Mouse (Mus musculus): ENCODE data around the gene Scn8a. TPM values are rescaled to one million over a fixed set of nuclear protein-coding genes. Genes with fewer than 3 reads are reported as not detected.

Gene Scn8a
- polyA plus RNA-seq, 1 experiment from 2014 or later = 3.1 TPM

DNA sequence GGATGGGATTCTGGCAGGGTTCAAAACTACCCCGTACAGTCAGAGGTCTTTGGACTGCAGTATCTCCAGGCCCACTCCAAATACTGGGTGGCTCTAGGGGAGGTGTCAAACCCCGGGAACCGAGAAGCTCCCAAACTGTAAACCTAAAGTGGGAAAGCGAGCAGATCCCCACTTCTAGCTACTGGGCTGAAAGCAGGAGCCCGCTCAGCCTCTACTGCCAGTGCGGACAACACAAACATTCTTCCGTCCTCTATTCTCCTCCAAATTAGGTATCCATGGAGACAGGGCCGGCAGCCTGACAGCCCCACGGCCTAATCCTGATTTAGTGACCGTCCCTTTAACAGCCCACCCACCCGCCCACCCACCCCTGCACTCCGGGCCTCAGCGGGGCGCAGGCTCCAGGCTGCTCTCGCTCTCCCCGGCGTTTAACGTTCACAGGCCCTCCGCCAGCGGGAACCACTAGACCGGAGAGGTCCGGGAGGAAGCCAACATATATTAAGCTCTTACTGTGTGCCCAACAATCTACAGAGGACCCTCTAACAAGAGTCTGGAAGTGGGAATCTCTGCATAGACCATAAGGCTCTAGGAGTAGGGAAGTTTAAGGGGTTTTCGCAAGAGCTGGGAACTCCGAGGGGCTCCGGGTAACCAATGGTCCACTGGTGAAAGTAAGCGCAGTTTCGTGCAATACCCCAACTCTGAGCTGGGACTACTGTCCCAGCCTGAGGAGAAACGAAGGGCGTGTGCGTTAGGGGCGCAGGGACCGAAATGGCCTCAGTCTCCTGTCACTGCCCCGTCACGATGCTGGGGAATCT lies 207.5 kb downstream of the Scn8a start:
- Histone ChIP-seq H3K9ac (peak overlapping the region; percentile 71), H3K27ac (peak overlapping the region; percentile 74), H3K9me3 (no peaks in the 10 kb centered on the region), H3K4me2 (peak overlapping the region; percentile 88), H3K36me3 (no peaks in the 10 kb centered on the region), H3K4me3 (peak overlapping the region; percentile 79), H3K27me3 (no peaks in the 10 kb centered on the region), H3K4me1 (peaks cover 69% of the 10 kb centered on the region)
- WGBS = 2% methylated on average over 34 of the region's 34 CpGs
- ATAC-seq (ENCODE audit: insufficient number of reproducible peaks, low FRiP score, low TSS enrichment, low read depth) = no peak

DNA sequence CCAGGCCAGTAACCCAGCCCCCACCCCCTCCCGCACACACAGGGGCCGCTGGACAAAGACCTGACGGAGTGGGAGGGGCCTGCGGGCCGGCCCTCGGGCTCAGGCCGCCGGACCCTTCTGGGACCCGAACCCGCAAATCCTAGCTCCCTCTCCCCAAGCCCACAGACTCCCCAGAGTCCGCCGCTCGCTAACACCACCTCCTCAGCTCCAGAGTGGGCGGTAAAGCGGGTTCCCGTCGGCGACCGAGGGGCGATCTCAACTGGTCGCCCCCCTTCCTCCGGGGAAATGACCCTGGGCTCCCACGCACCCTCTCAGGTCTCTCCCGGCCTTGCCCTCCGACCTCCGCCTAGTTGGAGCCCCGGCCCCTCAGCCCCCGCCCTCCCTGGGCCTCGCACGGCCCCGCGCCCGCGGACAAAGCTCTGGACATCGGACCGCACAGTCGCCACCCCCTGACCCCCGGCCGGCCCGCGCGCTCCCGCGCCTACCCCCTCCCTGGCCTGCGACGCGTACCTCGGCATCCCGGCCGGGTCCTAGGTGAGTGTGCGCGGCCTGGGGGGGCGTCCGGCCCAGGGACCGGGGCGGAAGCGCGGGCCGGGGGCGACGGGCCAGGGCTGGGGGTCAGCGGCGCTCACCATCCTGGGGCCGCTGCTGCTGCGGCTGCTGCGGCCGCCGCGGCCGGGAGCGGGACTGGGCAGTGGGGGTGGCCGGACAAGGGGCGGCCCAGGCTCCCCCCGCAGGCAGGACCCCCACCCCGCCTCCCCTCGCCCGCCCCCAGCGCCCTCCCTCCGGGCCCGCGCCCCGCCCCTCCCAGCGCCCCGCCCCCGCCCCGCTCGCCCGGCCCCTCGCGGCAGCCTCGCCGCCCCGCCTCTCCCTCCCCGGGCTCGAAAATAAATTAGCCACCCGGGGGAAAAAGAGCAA lies 208.4 kb downstream of the Scn8a start, which contains the start of gene Fignl2:
Fignl2 (minus strand) TSS at position 755 of the 918 bp plus-strand sequence.
- Histone ChIP-seq H3K9ac (peak within 1 kb of the TSS; percentile 71), H3K4me3 (peak within 1 kb of the TSS; percentile 79), H3K4me1 (peaks cover 66% of the 10 kb centered on the region), H3K9me3 (no peaks in the 10 kb centered on the region), H3K27me3 (no peaks in the 10 kb centered on the region), H3K27ac (peak within 1 kb of the TSS; percentile 74), H3K4me2 (peak within 1 kb of the TSS; percentile 88), H3K36me3 (no peaks in the 10 kb centered on the region)
- ATAC-seq (ENCODE audit: insufficient number of reproducible peaks, low FRiP score, low TSS enrichment, low read depth) = 0 out of 2 replicates have a peak, but pooled peaks have one; percentile 13
- under 1% methylated on average over 64 of the region's 96 CpGs for WGBS

DNA sequence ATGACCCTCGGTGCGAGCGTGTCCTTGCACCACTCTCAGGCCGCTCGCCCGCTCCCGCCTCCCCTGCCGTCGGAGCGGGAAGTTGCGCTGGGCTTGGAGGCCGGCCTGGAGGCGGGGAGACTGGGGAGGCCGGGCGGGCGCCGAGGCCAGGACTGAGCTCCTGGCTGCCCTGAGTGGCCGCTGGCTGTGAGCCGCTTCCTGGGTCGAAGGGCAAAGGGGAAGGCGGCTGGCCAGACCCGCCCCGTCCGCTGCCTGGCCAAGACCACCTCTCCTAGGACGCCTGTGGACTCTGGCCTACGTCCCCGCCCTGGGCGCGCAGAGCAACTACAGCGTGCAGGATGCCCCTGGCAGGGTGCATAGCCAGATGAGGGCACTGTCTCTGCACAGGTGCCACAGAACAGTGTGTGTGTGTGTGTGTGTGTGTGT lies 209.1 kb downstream of the Scn8a start:
- no peaks in the 10 kb centered on the region for H3K36me3 ChIP-seq
- WGBS = 3% methylated on average over 23 of the region's 30 CpGs
- peak overlapping the region; percentile 74 for H3K27ac ChIP-seq
- peak overlapping the region; percentile 88 for H3K4me2 ChIP-seq
- peak; percentile 56; the same call in 1 of the 2 replicates for ATAC-seq (ENCODE audit: insufficient number of reproducible peaks, low FRiP score, low TSS enrichment, low read depth)
- no peaks in the 10 kb centered on the region for H3K27me3 ChIP-seq
- peaks cover 64% of the 10 kb centered on the region for H3K4me1 ChIP-seq
- H3K9ac ChIP-seq = peak overlapping the region; percentile 31
- peak overlapping the region; percentile 79 for H3K4me3 ChIP-seq
- no peaks in the 10 kb centered on the region for H3K9me3 ChIP-seq

DNA sequence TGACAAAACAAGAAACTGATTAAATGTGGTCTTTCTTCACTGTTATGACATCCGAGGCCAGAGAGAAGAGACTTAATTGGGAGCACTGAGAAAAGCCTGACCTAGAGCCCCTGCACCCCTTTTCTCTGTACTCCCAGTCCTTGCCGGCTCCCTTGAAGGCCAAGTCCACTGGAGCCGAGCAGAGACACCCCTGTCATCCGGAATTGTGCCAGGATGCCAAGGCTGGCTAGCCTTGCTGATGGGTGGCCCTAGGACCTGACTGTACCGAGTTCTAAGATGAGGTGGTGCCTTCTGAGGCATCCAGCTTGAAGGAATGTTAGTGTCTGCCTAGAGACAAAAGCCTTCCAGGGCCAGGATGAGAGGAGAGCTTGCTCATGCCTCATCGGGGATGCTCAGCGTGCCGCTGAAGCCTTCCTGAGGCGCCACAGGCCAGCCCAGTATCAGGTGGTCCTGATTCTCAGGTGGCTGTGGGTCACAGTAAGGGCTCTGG lies 210.4 kb downstream of the Scn8a start:
- H3K36me3 ChIP-seq = no peaks in the 10 kb centered on the region
- 78% methylated on average over 9 of the region's 9 CpGs for WGBS
- H3K4me3 ChIP-seq = no peak overlapping the region
- H3K27ac ChIP-seq = no peak overlapping the region
- no peak for ATAC-seq (ENCODE audit: insufficient number of reproducible peaks, low FRiP score, low TSS enrichment, low read depth)
- H3K4me1 ChIP-seq = peaks cover 64% of the 10 kb centered on the region
- H3K27me3 ChIP-seq = no peaks in the 10 kb centered on the region
- no peaks in the 10 kb centered on the region for H3K9me3 ChIP-seq
- H3K4me2 ChIP-seq = no peak overlapping the region
- H3K9ac ChIP-seq = no peak overlapping the region

DNA sequence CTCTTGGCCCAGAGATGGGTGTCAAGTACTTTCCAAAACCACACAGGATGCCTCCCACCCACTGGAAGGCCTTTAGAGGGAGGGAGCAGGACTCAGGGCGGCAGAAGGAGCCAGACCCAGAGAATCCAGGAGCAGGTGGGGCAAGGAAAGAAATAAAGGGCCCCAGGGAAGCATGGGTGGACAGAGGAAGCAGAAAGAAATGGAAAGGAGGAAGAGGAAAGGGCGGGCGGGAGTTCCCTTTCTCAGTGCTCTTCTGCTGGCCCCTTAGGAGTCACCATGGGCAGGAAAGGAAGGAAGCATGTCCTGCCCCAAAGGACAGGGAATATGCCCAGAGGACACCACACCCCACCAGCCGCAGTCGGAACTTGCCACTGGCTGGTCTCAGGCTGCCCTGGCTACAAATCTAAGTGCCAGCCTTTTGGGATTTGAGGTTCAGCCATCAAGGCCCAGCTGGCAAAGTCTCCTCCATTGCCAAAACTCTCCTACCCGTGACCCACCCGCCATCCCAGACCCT lies 211.4 kb downstream of the Scn8a start:
- H3K27me3 ChIP-seq = no peaks in the 10 kb centered on the region
- H3K27ac ChIP-seq = no peak overlapping the region
- H3K4me2 ChIP-seq = no peak overlapping the region
- peaks cover 54% of the 10 kb centered on the region for H3K4me1 ChIP-seq
- no peak for ATAC-seq (ENCODE audit: insufficient number of reproducible peaks, low FRiP score, low TSS enrichment, low read depth)
- no peaks in the 10 kb centered on the region for H3K36me3 ChIP-seq
- no peak overlapping the region for H3K4me3 ChIP-seq
- H3K9ac ChIP-seq = no peak overlapping the region
- 62% methylated on average over 7 of the region's 7 CpGs for WGBS
- H3K9me3 ChIP-seq = no peaks in the 10 kb centered on the region

DNA sequence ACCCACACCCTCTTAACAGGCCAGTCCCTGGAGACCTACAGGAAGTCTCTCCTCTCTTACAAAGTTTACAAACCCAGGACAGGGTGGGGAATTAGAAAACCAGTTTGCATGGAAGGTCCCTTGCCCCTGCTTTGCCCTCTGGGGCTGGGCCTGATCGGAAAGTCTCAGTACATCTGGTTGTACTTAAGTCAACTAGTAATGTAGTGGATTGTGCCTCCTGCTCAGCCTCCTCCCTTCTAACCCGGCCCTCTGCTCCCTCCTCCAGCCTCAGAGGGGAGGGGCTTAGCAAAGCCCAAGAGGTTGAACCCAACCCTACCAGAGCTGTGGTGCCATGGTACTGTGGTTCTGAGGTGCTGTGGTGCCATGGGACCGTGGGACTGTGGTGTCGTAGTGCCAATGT lies 212.6 kb downstream of the Scn8a start:
- peaks cover 46% of the 10 kb centered on the region for H3K4me1 ChIP-seq
- H3K27me3 ChIP-seq = no peaks in the 10 kb centered on the region
- 30% methylated on average over 4 of the region's 4 CpGs for WGBS
- peak overlapping the region; percentile 57 for H3K27ac ChIP-seq
- H3K4me3 ChIP-seq = no peak overlapping the region
- no peak overlapping the region for H3K4me2 ChIP-seq
- no peaks in the 10 kb centered on the region for H3K36me3 ChIP-seq
- no peak overlapping the region for H3K9ac ChIP-seq
- no peaks in the 10 kb centered on the region for H3K9me3 ChIP-seq
- ATAC-seq (ENCODE audit: insufficient number of reproducible peaks, low FRiP score, low TSS enrichment, low read depth) = no peak; the same call in 1 of the 2 replicates

DNA sequence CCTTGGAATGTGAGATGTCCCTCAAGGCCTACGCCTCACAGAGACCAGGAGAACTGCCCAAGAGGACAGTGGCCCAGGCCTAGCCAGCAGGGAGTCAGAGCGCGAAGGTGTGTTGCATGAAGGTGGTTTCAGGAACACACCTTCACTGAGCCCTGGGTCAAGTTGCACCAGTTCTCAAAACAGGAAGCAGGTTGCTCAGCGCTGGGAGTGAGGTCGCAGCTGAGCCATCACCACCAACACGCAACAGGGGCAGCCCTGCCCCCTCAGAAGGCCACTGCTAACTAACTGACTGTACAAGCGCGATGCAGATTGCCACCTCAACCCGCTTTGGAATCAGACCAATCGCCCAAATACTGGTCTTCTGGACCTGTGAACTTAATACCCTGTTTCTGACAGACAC lies 214.8 kb downstream of the Scn8a start:
- no peak for ATAC-seq (ENCODE audit: insufficient number of reproducible peaks, low FRiP score, low TSS enrichment, low read depth)
- no peak overlapping the region for H3K9ac ChIP-seq
- H3K4me2 ChIP-seq = no peak overlapping the region
- peaks cover 29% of the 10 kb centered on the region for H3K4me1 ChIP-seq
- H3K9me3 ChIP-seq = no peaks in the 10 kb centered on the region
- H3K27me3 ChIP-seq = no peaks in the 10 kb centered on the region
- 66% methylated on average over 10 of the region's 10 CpGs for WGBS
- H3K4me3 ChIP-seq = no peak overlapping the region
- no peak overlapping the region for H3K27ac ChIP-seq
- no peaks in the 10 kb centered on the region for H3K36me3 ChIP-seq

DNA sequence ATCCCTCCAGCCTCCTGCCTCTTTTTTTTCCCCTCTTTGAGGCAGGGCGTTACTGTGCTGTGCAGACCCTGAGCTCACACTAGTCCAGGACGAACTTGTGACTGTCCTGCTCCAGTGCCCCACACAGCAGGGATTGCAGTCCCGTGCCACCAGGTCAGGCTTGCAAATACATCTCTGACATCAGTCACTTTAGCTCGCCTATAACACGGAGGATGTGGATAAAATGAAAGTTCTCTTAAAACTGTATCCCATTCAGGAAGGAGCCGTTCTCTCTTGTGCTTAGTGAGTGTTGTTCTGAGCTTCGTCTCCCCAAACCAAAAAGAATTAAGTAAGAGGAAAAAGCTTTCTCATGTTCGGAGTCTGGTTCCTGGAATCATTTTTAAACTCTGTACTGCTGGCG lies 216.8 kb downstream of the Scn8a start:
- peaks cover 14% of the 10 kb centered on the region for H3K4me1 ChIP-seq
- H3K9ac ChIP-seq = no peak overlapping the region
- ATAC-seq (ENCODE audit: insufficient number of reproducible peaks, low FRiP score, low TSS enrichment, low read depth) = no peak
- 60% methylated on average over 9 of the region's 9 CpGs for WGBS
- no peaks in the 10 kb centered on the region for H3K27me3 ChIP-seq
- no peak overlapping the region for H3K4me3 ChIP-seq
- H3K9me3 ChIP-seq = no peaks in the 10 kb centered on the region
- H3K36me3 ChIP-seq = no peaks in the 10 kb centered on the region
- no peak overlapping the region for H3K4me2 ChIP-seq
- H3K27ac ChIP-seq = peak overlapping the region; percentile 68

DNA sequence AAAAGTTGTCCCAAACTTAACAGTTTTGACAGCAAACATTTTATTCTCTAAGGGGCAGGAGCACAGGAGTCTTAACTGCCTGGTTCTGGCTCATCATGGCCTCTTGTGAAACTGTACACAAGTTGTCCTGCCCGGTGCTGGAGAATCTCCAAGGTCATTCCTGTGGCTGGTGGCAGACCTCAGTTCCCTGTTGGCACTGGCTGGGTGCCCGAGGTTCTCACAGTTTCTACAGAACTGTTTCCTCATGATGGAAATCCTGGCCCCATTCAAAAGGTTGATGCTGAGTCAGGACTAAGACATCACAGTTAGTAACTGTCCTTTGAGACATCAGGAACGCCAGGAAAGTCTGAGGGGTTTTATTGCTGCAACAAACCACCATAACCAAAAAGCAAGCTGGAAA lies 217.3 kb downstream of the Scn8a start:
- ATAC-seq (ENCODE audit: insufficient number of reproducible peaks, low FRiP score, low TSS enrichment, low read depth) = no peak
- Histone ChIP-seq H3K4me3 (no peak overlapping the region), H3K36me3 (no peaks in the 10 kb centered on the region), H3K4me1 (peaks cover 10% of the 10 kb centered on the region; the same call in 1 of the 2 replicates), H3K9ac (no peak overlapping the region), H3K27me3 (no peaks in the 10 kb centered on the region), H3K4me2 (no peak overlapping the region), H3K27ac (peak overlapping the region; percentile 68), H3K9me3 (no peaks in the 10 kb centered on the region)
- 44% methylated on average over 3 of the region's 3 CpGs for WGBS

DNA sequence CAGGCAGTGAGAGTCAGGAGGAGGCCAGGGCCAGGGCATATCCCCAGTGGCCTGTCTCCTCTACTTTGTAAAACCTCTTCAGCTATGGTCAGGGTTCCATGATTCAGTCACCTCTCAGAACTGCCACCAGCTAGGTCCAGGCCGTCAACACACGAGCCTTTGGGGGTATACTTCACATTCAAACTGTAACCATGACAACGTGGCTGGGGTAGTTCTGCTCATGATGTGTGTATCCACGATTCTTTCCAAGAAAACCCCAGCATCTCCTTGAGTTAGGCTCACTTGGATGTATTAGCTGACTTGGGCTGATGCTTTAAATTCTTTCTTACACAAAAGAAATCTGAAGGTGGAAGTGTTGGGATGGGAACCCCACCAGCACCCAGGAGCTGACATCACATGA lies 218.6 kb downstream of the Scn8a start:
- H3K27me3 ChIP-seq = no peaks in the 10 kb centered on the region
- H3K4me2 ChIP-seq = no peak overlapping the region
- no peak overlapping the region for H3K9ac ChIP-seq
- H3K9me3 ChIP-seq = no peaks in the 10 kb centered on the region
- ATAC-seq (ENCODE audit: insufficient number of reproducible peaks, low FRiP score, low TSS enrichment, low read depth) = no peak
- no peaks in the 10 kb centered on the region for H3K36me3 ChIP-seq
- 71% methylated on average over 4 of the region's 4 CpGs for whole genome bisulfite sequencing
- peaks cover 17% of the 10 kb centered on the region for H3K4me1 ChIP-seq
- H3K4me3 ChIP-seq = no peak overlapping the region
- H3K27ac ChIP-seq = no peak overlapping the region

DNA sequence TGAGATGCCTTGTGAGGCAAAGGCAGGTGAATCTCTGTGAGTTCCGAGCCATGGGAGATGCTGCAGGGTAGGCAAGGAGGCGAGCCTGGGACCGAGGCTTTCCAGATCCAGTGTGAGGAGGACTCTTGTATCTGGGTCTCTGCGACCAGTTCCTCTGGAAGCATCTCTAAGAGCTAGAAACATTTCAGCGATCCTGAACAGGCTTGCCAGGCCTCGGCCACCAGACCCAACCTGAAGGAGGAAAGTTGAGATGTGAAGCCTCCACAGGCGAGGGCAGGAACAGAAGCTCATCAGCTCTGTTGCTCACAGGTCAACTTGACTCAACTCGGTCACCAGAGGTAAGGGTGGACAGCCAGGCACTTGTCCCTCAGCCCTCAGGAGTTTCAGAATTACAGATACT lies 221.9 kb downstream of the Scn8a start:
- 91% methylated on average over 8 of the region's 8 CpGs for WGBS
- Histone ChIP-seq H3K27me3 (no peaks in the 10 kb centered on the region), H3K4me3 (no peak overlapping the region), H3K4me1 (peaks cover 25% of the 10 kb centered on the region), H3K9ac (no peak overlapping the region), H3K36me3 (no peaks in the 10 kb centered on the region), H3K27ac (no peak overlapping the region), H3K4me2 (no peak overlapping the region), H3K9me3 (no peaks in the 10 kb centered on the region)
- ATAC-seq (ENCODE audit: insufficient number of reproducible peaks, low FRiP score, low TSS enrichment, low read depth) = no peak
